Mouse (Mus musculus) kidney, adult 2 months (tissue): ENCODE data around the gene Stard7.

Source experiments
- CTCF ChIP-seq: fragments of 200-500 bp; conservative IDR thresholded peaks from 2 replicates; pipeline ENCODE4 v1.5.1; 2011; ENCODE audit warnings: low read depth, mild to moderate bottlenecking, control low read depth, low read length, moderate library complexity, mixed read lengths; ENCODE audit not compliant: insufficient read depth, insufficient read length
- POLR2A ChIP-seq: fragments of 200-500 bp; IDR thresholded peaks from one replicate; pipeline ENCODE4 v1.6.1; 2011; ENCODE audit warnings: low read depth, low read length, control low read depth

DNA sequence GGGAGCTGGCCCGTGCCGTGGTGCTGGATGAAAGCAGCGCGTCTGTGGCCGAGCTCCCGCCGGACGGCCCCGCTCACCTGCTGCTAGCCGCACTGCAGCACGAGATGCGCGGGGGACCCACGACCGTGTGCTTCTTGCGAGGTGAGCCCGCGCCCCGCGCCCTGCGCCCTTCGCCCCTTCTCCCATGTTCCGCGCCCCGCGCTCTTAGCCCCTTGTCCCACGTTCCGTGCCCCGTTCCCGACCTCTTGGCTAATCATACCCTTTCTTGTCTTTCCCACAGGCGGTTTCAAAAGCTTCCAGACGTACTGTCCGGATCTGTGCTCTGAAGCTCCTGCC lies 66.4 kb downstream of the Stard7 start:
- TF ChIP-seq POLR2A, result no peak
- TF ChIP-seq CTCF, result no peak
